Mouse (Mus musculus): ENCODE measurements around the gene Cd5l. TPM values are rescaled to one million over a fixed set of nuclear protein-coding genes. Genes with fewer than 3 reads are reported as not detected.

Cd5l gene
- total and polyA plus RNA-seq, 3 experiments, result 0.11 to 0.17 (median 0.11) TPM

DNA sequence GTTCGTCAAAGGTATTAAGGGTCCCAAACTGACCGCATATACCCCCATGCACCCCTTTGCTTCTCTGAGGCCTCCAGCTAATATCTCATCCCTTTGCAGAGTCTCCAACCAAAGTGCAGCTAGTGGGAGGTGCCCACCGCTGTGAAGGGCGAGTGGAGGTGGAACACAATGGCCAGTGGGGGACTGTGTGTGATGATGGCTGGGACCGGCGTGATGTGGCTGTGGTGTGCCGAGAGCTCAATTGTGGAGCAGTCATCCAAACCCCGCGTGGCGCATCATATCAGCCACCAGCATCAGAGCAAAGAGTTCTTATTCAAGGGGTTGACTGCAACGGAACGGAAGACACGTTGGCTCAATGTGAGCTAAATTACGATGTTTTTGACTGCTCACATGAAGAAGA lies 8.0 kb downstream of the Cd5l start:
- no peak overlapping the region for H3K4me2 ChIP-seq (ENCODE audit: insufficient read depth, low read depth, poor library complexity, severe bottlenecking)
- no peak for DNase-seq (ENCODE audit: extremely low read depth)
- H3K9ac ChIP-seq (ENCODE audit: insufficient read depth, low read depth), result no peak overlapping the region
- in situ Hi-C loops (cut with MboI; ENCODE audit: low pct_ligation_motif_present, low pct_unique_long_range_greater_than_20kb, low sequenced_read_pairs), result no loop called here
- H3K9me3 ChIP-seq (replicated peaks; ENCODE audit: low read length), result no peaks in the 10 kb centered on the region
- no peak for TF ChIP-seq MXI1 (IDR thresholded peaks at IDR 0.05; ENCODE audit: low read depth, low read length)
- TF ChIP-seq USF2 (conservative IDR thresholded peaks at IDR 0.05; ENCODE audit: low read depth, low read length), result no peak
- no peak for TF ChIP-seq ZC3H11A (IDR thresholded peaks at IDR 0.05; ENCODE audit: low read depth, low read length)
- no peak for TF ChIP-seq CHD2 (IDR thresholded peaks at IDR 0.05; ENCODE audit: low read length)
- no peak for TF ChIP-seq MAX (IDR thresholded peaks at IDR 0.05; ENCODE audit: low read length)
- no peak for TF ChIP-seq MAZ (IDR thresholded peaks at IDR 0.05; ENCODE audit: low read depth, low read length)
- no peak for TF ChIP-seq JUN (IDR thresholded peaks at IDR 0.05; ENCODE audit: insufficient read depth, low read depth, low read length)
- no peak for TF ChIP-seq NRF1 (IDR thresholded peaks at IDR 0.05; ENCODE audit: low read depth, low read length)
- no peak for TF ChIP-seq SMC3 (IDR thresholded peaks at IDR 0.05; ENCODE audit: low read depth, low read length)
- no peak for TF ChIP-seq TBP (conservative IDR thresholded peaks at IDR 0.05; ENCODE audit: low read depth, low read length)
- TF ChIP-seq ZKSCAN1 (IDR thresholded peaks at IDR 0.05; ENCODE audit: borderline replicate concordance, low read depth, low read length), result no peak
- TF ChIP-seq ZNF384 (IDR thresholded peaks at IDR 0.05; ENCODE audit: low read depth, low read length), result no peak
- no peak for TF ChIP-seq EP300 (IDR thresholded peaks at IDR 0.05; ENCODE audit: low read length)
- no peak for TF ChIP-seq POLR2AphosphoS2 (IDR thresholded peaks at IDR 0.05; ENCODE audit: low read depth, low read length)
- no peak for TF ChIP-seq SIN3A (IDR thresholded peaks at IDR 0.05; ENCODE audit: low read length)
- TF ChIP-seq UBTF (IDR thresholded peaks at IDR 0.05; ENCODE audit: low read depth, low read length), result no peak
- TF ChIP-seq PAX5 (IDR thresholded peaks at IDR 0.05; ENCODE audit: low read length), result no peak
- no peak for TF ChIP-seq ETS1 (conservative IDR thresholded peaks at IDR 0.05; ENCODE audit: low read depth, low read length)
- no peak for TF ChIP-seq MAFK (IDR thresholded peaks at IDR 0.05; ENCODE audit: insufficient replicate concordance, low read length)
- TF ChIP-seq GABPA (IDR thresholded peaks at IDR 0.05; ENCODE audit: insufficient replicate concordance, low read depth, low read length), result no peak
- dilution Hi-C loops (cut with MboI; ENCODE audit: extremely low pct_ligation_motif_present, extremely low pct_unique_long_range_greater_than_20kb, low sequenced_read_pairs), result no loop called here
- H3K27me3 ChIP-seq (replicated peaks), result no peaks in the 10 kb centered on the region
- H3K79me2 ChIP-seq (replicated peaks; ENCODE audit: control insufficient read depth, extremely low read depth, insufficient read depth, poor library complexity, severe bottlenecking), result no peaks in the 10 kb centered on the region
- no peak overlapping the region for H3K4me3 ChIP-seq (replicated peaks in 1 of 3; ENCODE audit: low read depth in 2 of 3, low read length in 2 of 3, poor library complexity in 1 of 3)
- no peaks in the 10 kb centered on the region for H3K36me3 ChIP-seq (replicated peaks in 1 of 2; ENCODE audit: control insufficient read depth in 1 of 2, insufficient read depth in 1 of 2, low read length in 1 of 2)
- H3K4me1 ChIP-seq (ENCODE audit: control insufficient read depth in 1 of 2, insufficient read depth in 2 of 2), result peaks cover 3 to 35% of the 10 kb centered on the region in 2 experiments
- H3K27ac ChIP-seq (ENCODE audit: insufficient read depth, low read depth), result no peak overlapping the region

DNA sequence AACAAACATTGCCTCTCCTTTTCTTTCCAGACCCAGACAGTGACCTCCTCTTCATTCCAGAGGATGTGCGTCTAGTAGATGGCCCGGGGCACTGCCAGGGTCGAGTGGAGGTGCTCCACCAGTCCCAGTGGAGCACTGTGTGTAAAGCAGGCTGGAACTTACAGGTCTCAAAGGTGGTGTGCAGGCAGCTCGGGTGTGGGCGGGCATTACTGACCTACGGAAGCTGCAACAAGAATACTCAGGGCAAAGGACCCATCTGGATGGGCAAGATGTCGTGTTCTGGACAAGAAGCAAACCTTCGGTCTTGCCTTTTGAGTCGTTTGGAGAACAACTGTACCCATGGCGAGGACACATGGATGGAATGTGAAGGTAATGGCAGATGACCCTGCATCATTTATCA lies 9.8 kb downstream of the Cd5l start:
- Histone ChIP-seq H3K9ac (ENCODE audit: insufficient read depth, low read depth) (no peak overlapping the region), H3K79me2 (replicated peaks; ENCODE audit: control insufficient read depth, extremely low read depth, insufficient read depth, poor library complexity, severe bottlenecking) (no peaks in the 10 kb centered on the region), H3K4me1 (ENCODE audit: control insufficient read depth in 1 of 2, insufficient read depth in 2 of 2) (peaks cover 0 to 17% of the 10 kb centered on the region in 2 experiments; a peak in 2 of 4 replicates), H3K27ac (ENCODE audit: insufficient read depth, low read depth) (no peak overlapping the region), H3K4me2 (ENCODE audit: insufficient read depth, low read depth, poor library complexity, severe bottlenecking) (no peak overlapping the region), H3K36me3 (replicated peaks in 1 of 2; ENCODE audit: control insufficient read depth in 1 of 2, insufficient read depth in 1 of 2, low read length in 1 of 2) (peaks cover 0 to 2% of the 10 kb centered on the region in 2 experiments), H3K4me3 (replicated peaks in 1 of 3; ENCODE audit: low read depth in 2 of 3, low read length in 2 of 3, poor library complexity in 1 of 3) (no peak overlapping the region), H3K27me3 (replicated peaks) (no peaks in the 10 kb centered on the region), H3K9me3 (replicated peaks; ENCODE audit: low read length) (no peaks in the 10 kb centered on the region)
- TF ChIP-seq NELFE (IDR thresholded peaks at IDR 0.05; ENCODE audit: low read depth, low read length) (no peak), TBP (conservative IDR thresholded peaks at IDR 0.05; ENCODE audit: low read depth, low read length) (no peak), USF2 (conservative IDR thresholded peaks at IDR 0.05; ENCODE audit: low read depth, low read length) (no peak), TCF12 (IDR thresholded peaks at IDR 0.05; ENCODE audit: low read depth, low read length) (no peak), E2F4 (IDR thresholded peaks at IDR 0.05; ENCODE audit: insufficient replicate concordance, low read depth, low read length) (no peak), JUN (IDR thresholded peaks at IDR 0.05; ENCODE audit: insufficient read depth, low read depth, low read length) (no peak), KAT2A (IDR thresholded peaks at IDR 0.05; ENCODE audit: insufficient replicate concordance, low read length) (no peak)
- in situ Hi-C loops (cut with MboI; ENCODE audit: low pct_ligation_motif_present, low pct_unique_long_range_greater_than_20kb, low sequenced_read_pairs) (no loop called here), dilution Hi-C loops (cut with MboI; ENCODE audit: extremely low pct_ligation_motif_present, extremely low pct_unique_long_range_greater_than_20kb, low sequenced_read_pairs) (no loop called here)
- no peak for DNase-seq (ENCODE audit: extremely low read depth)

Measured in CH12.LX (cell line).